Mouse (Mus musculus) spleen, postnatal 14 days (tissue): ENCODE data around the gene Rnps1.

Experiments used
- DNase-seq, 2 experiments: peaks; one replicate each; pipeline ENCODE4 v3.0.0; 2021 to 2022; ENCODE audit warnings: low spot score in 2 of 2

Rnps1 gene

DNA sequence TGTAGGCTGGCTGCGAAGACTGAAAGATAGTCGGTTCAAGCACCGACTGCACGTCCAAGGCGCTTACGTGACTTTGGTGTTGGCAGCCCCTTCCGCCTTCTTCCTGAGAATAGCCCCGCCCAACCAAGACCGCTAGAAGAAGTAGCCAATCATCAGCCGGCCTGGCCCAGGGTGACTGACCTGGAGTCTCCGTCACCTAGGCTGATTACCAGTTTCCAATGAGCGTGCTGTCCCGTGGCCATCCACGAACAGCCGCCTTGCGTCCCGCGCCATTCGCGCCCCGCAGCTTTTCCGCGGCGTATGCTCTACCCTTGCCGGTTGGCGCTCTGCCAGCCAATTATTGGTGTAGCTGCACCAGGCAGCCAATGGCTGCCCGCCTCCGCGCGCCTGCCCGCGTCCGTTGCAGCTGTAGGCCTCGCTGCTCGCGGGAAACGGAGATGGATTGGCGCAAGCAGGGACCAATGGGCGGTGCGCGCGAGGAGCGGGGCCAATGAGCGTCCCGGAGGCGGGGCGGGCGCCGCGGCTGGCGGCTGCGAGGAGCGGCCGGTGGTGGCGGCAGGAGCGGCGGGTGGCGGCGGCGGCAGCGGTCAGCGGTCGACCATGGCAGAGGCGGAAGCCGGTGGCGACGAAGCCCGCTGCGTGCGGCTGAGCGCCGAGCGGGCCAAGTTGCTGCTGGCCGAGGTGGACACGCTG, 55.7 kb downstream of the Rnps1 start, which contains the start of the genes E4f1 and Pgp:
Gene E4f1, minus strand, starts transcription at position 404 of the 693 bp plus-strand sequence.
Gene Pgp, plus strand, starts transcription at position 483 of the 693 bp plus-strand sequence.
- peak; percentile 94 to 98 for DNase-seq

DNA sequence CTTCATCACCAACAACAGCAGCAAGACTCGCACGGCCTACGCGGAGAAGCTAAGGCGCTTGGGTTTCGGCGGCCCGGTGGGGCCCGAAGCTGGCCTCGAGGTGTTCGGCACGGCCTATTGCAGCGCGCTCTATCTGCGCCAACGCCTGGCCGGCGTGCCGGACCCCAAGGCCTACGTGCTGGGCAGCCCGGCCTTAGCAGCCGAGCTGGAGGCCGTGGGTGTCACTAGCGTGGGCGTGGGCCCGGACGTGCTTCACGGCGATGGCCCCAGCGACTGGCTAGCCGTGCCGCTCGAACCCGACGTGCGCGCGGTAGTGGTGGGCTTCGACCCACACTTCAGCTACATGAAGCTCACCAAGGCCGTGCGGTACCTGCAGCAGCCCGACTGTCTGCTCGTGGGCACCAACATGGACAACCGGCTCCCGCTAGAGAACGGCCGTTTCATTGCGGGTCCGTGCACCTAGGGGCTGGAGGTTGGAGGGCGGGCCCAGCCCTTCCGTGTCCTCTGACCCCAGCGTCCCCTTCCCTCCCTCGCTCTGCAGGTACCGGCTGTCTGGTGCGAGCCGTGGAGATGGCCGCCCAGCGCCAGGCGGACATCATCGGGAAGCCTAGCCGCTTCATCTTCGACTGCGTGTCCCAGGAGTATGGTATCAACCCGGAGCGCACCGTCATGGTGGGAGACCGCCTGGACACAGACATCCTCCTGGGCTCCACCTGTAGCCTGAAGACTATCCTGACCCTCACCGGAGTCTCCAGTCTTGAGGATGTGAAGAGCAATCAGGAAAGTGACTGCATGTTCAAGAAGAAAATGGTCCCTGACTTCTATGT, 56.5 kb downstream of the Rnps1 start:
- DNase-seq = peak; percentile 25 to 36

DNA sequence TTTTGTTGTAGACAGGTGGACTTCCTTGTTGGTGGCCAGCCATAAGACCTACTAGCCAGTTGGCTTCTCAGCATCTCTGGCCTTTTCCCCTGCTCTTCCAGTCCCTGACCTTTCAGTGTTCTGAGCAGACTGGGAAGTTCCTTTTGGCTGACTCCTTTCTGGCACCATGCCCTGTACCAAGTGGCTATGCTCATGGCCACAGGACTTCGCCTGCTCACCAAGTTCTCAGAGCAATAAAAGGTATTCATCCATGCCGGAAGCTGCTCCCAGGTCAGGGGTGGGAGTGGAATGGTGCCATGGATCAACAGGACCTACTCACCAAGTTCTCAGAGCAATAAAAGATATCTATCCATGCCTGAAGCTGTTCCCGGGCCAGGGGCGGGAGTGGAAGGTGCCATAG, 58.1 kb downstream of the Rnps1 start:
- no peak for DNase-seq

DNA sequence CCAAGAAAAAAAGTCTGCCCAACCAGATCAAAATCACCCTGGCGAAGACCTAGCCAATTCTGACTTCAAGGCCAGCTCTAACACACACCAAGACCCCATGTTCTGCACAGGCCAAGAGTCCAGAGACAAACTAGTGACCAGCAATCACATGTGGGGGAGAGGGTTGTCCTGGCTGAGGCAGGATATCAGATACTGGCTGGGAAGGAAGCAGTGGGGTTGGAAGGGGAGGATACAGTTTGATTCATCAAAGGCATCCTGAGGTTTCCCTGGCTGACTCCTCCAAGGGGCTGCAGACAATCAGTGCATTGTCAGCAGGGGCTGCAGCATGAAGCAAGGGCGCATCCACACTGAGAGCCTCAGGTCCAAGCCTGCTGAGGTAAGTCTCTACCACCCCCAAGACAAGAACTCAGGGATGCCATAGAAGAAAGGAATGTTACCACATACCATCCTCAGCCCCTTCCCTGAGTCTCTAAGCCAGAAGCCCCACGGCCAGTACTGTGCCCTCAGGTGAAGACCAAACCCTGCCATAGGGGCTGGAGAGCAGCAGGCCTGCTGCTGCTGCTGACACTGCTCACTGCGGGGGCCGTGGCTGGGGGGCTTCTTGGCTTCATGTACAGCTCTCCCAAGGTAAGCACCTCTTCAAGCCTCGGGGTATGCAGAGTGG, 59.4 kb downstream of the Rnps1 start, which contains the start of gene Bricd5:
Gene Bricd5, plus strand, starts transcription at position 273 of the 664 bp plus-strand sequence.
- no peak for DNase-seq

DNA sequence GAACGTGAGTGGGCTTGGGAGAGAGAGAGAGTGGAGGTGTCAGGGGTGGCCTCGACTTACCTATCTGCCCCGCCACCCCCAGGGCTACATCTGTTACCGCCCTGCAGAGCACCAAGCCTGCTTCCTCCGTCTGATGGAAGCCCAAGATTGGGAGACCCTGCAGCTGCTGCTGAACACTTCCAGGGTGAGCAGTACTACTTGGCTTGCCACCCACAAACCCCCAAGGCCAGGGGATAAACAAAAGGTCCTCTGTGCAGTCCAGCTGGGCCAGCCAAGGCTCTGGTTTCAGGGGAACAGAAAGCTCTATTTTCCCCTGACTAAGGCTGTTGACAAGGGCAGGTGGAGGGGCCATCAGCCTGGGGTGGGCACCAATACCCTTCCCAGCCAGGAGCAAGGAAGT, 60.2 kb downstream of the Rnps1 start:
- DNase-seq = no peak
